Mouse (Mus musculus) c-Kit-negative CD71-positive TER-119-positive erythroid progenitor cells, embryonic 14.5 days (primary cell): Measurements from ENCODE around the gene Dhx33.

Experiments
- DNase-seq: peaks from one replicate; pipeline ENCODE4 v3.0.0-alpha.2; 2013; ENCODE audit warnings: low read depth, low spot score

The Dhx33 gene

GRCm38 (mm10) chr11:70982030-70982429, 22.2 kb downstream of the Dhx33 start:
- no peak for DNase-seq

- DNase-seq = no peak
These were observed 23.3 kb downstream of the Dhx33 start for GRCm38 (mm10) chr11:70980751-70981510.

GRCm38 (mm10) chr11:70980232-70980631, 24.0 kb downstream of the Dhx33 start:
- DNase-seq = no peak

- no peak for DNase-seq
These were observed 26.9 kb downstream of the Dhx33 start for GRCm38 (mm10) chr11:70977293-70977692.

DNA sequence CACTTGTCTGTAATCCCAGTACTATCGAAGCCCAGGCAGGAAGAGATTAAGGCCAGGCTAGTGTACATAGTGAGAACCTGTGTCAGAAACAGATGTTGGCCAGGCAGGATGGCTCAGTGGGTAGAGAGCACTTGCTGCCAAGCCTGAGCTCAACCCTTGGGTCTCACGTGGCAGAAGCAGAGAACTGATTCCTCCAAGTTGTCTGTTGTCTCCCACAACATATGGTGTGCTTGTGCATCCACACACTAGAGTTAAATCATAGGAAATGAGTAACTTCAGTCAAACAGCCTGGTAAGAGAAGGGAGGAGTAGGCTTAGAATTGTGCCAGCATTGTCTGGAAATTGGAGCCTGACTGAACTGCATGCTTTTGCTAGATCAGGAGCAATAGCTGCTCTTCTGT, 29.0 kb downstream of the Dhx33 start:
- no peak for DNase-seq

- no peak for DNase-seq
These were observed 30.3 kb downstream of the Dhx33 start for GRCm38 (mm10) chr11:70973947-70974346.

- no peak for DNase-seq
These were observed 31.7 kb downstream of the Dhx33 start for GRCm38 (mm10) chr11:70972586-70972985.

- DNase-seq = peak; percentile 84
These were observed 33.4 kb downstream of the Dhx33 start for GRCm38 (mm10) chr11:70970560-70971540.

- DNase-seq = peak; percentile 95
These were observed 34.2 kb downstream of the Dhx33 start, which contains the start of the genes Nup88 and Rpain for GRCm38 (mm10) chr11:70969821-70970559. Gene Nup88, minus strand, starts transcription at chr11:70969973. Gene Rpain, plus strand, starts transcription at chr11:70970213.

GRCm38 (mm10) chr11:70969271-70969794, 34.9 kb downstream of the Dhx33 start:
- peak; percentile 31 for DNase-seq

DNA sequence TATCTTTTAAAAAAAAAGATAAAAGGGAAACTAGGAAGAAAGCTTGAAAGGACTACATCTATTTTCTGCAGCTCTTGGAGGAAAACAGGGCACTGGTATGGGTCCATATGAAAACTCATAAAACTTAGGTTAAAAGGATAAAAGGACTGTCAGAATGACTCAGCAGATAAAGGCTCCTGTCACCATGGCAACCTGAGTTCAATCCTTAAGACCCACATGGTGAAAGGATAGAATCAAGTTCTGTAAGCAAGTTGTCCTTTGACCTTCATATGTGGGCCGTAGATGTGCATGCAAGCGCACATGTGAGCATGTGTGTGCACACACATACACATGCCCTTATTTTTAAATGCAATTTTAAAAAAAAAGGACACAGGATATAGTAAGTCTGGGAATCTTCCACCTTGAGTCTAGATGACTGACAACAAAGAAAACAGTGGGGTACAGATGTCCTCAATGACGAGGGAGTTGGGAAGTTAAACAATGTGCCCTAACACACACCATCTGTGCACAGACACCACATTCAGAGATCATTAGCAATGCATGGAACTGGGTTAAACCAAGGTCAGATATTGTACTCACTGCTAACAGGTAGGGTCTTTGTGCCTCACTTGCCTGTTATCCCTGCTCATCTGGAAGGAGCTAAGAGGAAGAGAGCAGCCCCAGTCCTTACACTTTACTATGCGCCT, 39.9 kb downstream of the Dhx33 start:
- peak; percentile 47 for DNase-seq

GRCm38 (mm10) chr11:70960786-70961554, 43.3 kb downstream of the Dhx33 start:
- DNase-seq = no peak

- DNase-seq = no peak
These were observed 49.5 kb downstream of the Dhx33 start for GRCm38 (mm10) chr11:70954711-70955110.

- no peak for DNase-seq
These were observed 59.1 kb downstream of the Dhx33 start for GRCm38 (mm10) chr11:70944935-70945817.

GRCm38 (mm10) chr11:70943651-70944050, 60.6 kb downstream of the Dhx33 start:
- DNase-seq = no peak

DNA sequence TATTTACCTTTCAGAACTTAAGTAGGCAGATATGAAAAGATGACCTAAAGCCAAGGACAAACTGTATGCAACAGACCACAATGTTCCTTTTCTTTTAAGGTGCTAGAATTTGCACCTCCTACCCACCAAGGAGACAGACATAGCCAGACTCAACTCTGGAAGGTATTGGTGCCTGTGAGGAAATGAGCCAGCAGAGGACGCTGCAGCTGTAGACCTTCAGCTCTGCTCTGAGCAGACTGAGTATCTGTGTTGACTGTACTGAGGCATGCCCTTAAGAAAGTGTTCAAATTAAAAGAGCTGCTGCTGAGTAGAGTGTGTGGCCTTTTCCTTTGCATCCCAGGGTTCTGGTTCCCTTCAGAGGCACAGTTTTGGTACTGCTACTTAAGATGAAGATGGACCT, 61.6 kb downstream of the Dhx33 start:
- no peak for DNase-seq

GRCm38 (mm10) chr11:70935316-70935715, 68.9 kb downstream of the Dhx33 start:
- no peak for DNase-seq
